Mouse (Mus musculus): ENCODE measurements around the gene Arhgap15. TPM values are rescaled to one million over a fixed set of nuclear protein-coding genes. Genes with fewer than 3 reads are reported as not detected.

Arhgap15 gene
- polyA plus RNA-seq, 1 experiment = not detected

GRCm38 (mm10) chr2:44065067-44065466, 316.4 kb downstream of the Arhgap15 start:
- 88% methylated on average over 5 of the region's 5 CpGs for WGBS
- no peak overlapping the region for H3K4me3 ChIP-seq (ENCODE audit: insufficient read depth, low read depth, low read length)
- H3K27ac ChIP-seq (ENCODE audit: insufficient read depth, low read depth, low read length) = no peak overlapping the region
- no peaks in the 10 kb centered on the region for H3K4me1 ChIP-seq (ENCODE audit: control insufficient read depth, insufficient read depth, low read length)
- TF ChIP-seq POLR2A (IDR thresholded peaks at IDR 0.05; ENCODE audit: insufficient read depth, low read depth, low read length) (no peak), CTCF (IDR thresholded peaks at IDR 0.05; ENCODE audit: insufficient read depth, low read depth, low read length) (no peak)

DNA sequence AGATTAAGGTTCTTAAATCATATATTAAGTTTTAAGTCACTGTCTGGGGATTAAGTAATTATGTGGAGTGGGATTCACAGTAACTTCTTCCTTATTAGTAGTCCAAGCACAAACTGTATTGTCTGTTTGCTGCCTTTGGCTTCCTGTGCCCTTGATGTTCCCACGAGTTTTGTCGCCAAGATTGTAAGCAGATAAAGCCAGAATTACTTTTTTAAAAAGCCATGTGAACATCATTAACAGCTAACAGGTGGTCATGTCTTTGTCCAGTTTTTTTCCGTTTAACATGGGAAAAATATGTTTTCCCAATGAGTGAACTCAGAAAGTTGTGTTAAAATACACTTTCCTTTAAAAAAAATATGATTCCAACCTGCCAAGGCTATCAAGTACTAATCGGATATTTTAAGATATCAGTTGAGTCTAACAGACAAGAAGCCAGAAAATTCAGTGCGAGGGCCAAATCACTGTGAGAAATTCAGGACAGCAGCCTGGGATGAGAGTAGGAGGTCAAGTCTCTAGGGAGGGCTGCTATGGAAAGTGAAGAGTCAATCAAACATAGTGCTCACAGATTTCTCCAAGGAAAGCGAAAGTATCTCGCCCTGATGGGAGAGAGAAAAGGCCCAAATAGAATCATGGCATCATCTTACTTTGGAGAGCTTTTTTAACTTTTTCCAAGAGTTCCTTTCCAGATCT, 319.7 kb downstream of the Arhgap15 start:
- Histone ChIP-seq H3K4me1 (ENCODE audit: control insufficient read depth, insufficient read depth, low read length) (no peaks in the 10 kb centered on the region), H3K27ac (ENCODE audit: insufficient read depth, low read depth, low read length) (no peak overlapping the region), H3K4me3 (ENCODE audit: insufficient read depth, low read depth, low read length) (no peak overlapping the region)
- TF ChIP-seq CTCF (IDR thresholded peaks at IDR 0.05; ENCODE audit: insufficient read depth, low read depth, low read length) (no peak), POLR2A (IDR thresholded peaks at IDR 0.05; ENCODE audit: insufficient read depth, low read depth, low read length) (no peak)
- WGBS = 81% methylated on average over 7 of the region's 7 CpGs

DNA sequence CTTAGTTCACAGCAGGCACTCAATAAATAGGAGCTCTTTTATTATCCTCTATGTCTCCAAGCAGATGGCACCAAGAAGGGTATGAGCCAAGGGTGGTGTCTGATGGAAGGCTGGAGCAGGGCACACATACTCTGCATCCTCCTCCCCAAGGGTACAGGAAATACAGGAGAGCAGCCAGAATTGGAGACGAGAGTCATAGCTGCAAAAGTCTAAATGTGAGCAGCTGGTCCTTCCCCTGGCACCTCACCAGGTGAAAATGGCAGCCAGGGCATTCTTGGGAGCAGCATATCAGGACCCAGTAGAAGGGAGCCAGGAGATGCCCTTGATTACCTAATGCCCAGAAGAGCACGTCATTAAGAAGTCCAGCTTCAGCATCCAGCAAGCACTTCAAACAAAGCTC, 320.3 kb downstream of the Arhgap15 start:
- WGBS = 88% methylated on average over 2 of the region's 2 CpGs
- Histone ChIP-seq H3K27ac (ENCODE audit: insufficient read depth, low read depth, low read length) (no peak overlapping the region), H3K4me1 (ENCODE audit: control insufficient read depth, insufficient read depth, low read length) (no peaks in the 10 kb centered on the region), H3K4me3 (ENCODE audit: insufficient read depth, low read depth, low read length) (no peak overlapping the region)
- TF ChIP-seq POLR2A (IDR thresholded peaks at IDR 0.05; ENCODE audit: insufficient read depth, low read depth, low read length) (no peak), CTCF (IDR thresholded peaks at IDR 0.05; ENCODE audit: insufficient read depth, low read depth, low read length) (no peak)

DNA sequence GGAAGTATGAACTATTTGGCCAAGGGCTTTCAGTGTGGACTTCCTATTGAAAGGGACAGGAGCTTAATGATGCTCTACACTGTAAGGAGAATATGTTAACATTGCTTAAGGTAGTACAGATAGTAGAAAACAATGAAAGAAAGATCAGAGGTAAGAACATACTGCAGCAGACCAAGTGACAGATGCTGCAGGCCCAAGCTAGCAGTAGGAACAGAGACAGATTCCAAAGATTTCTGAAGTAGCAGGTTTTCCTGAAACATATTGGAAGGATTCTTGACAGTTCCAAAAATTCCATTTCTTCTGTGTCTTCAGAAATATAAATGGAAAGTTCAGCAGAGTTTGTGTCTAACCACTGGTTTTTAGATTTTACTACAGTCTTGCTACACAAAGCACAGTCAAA, 327.9 kb downstream of the Arhgap15 start:
- Histone ChIP-seq H3K27ac (ENCODE audit: insufficient read depth, low read depth, low read length) (no peak overlapping the region), H3K4me1 (ENCODE audit: control insufficient read depth, insufficient read depth, low read length) (no peaks in the 10 kb centered on the region), H3K4me3 (ENCODE audit: insufficient read depth, low read depth, low read length) (no peak overlapping the region)
- TF ChIP-seq CTCF (IDR thresholded peaks at IDR 0.05; ENCODE audit: insufficient read depth, low read depth, low read length) (no peak), POLR2A (IDR thresholded peaks at IDR 0.05; ENCODE audit: insufficient read depth, low read depth, low read length) (no peak)

DNA sequence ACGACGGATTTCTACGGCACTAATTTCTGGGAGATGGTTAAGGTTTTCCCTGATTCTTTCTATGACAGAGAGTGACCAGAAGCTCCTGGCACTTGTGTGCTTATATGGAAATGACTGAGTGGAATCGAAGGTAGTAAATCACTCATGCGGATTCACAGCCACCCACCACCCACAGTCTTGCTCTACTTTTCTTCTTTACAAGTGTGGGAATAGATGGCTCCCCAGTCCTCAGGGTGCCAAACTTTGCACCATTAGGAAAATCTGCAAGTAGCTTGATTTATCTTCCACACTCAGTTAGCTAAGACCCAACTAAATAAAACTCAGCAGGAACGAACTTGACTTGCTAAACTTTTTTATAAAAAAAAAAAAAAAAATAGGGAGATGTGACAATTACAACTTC, 331.9 kb downstream of the Arhgap15 start:
- Histone ChIP-seq H3K4me1 (ENCODE audit: control insufficient read depth, insufficient read depth, low read length) (no peaks in the 10 kb centered on the region), H3K27ac (ENCODE audit: insufficient read depth, low read depth, low read length) (no peak overlapping the region), H3K4me3 (ENCODE audit: insufficient read depth, low read depth, low read length) (no peak overlapping the region)
- WGBS = 94% methylated on average over 6 of the region's 6 CpGs
- TF ChIP-seq POLR2A (IDR thresholded peaks at IDR 0.05; ENCODE audit: insufficient read depth, low read depth, low read length) = no peak
- TF ChIP-seq CTCF (IDR thresholded peaks at IDR 0.05; ENCODE audit: insufficient read depth, low read depth, low read length) = no peak

GRCm38 (mm10) chr2:44081241-44081640, 332.6 kb downstream of the Arhgap15 start:
- H3K27ac ChIP-seq (ENCODE audit: insufficient read depth, low read depth, low read length) = no peak overlapping the region
- no peaks in the 10 kb centered on the region for H3K4me1 ChIP-seq (ENCODE audit: control insufficient read depth, insufficient read depth, low read length)
- WGBS = 81% methylated on average over 4 of the region's 4 CpGs
- no peak for TF ChIP-seq CTCF (IDR thresholded peaks at IDR 0.05; ENCODE audit: insufficient read depth, low read depth, low read length)
- no peak for TF ChIP-seq POLR2A (IDR thresholded peaks at IDR 0.05; ENCODE audit: insufficient read depth, low read depth, low read length)
- no peak overlapping the region for H3K4me3 ChIP-seq (ENCODE audit: insufficient read depth, low read depth, low read length)

GRCm38 (mm10) chr2:44084471-44084870, 335.8 kb downstream of the Arhgap15 start:
- H3K27ac ChIP-seq (ENCODE audit: insufficient read depth, low read depth, low read length) = no peak overlapping the region
- H3K4me3 ChIP-seq (ENCODE audit: insufficient read depth, low read depth, low read length) = no peak overlapping the region
- TF ChIP-seq POLR2A (IDR thresholded peaks at IDR 0.05; ENCODE audit: insufficient read depth, low read depth, low read length) (no peak), CTCF (IDR thresholded peaks at IDR 0.05; ENCODE audit: insufficient read depth, low read depth, low read length) (no peak)
- H3K4me1 ChIP-seq (ENCODE audit: control insufficient read depth, insufficient read depth, low read length) = no peaks in the 10 kb centered on the region
- 66% methylated on average over 2 of the region's 2 CpGs for WGBS

- no peak for TF ChIP-seq CTCF (IDR thresholded peaks at IDR 0.05; ENCODE audit: insufficient read depth, low read depth, low read length)
- TF ChIP-seq POLR2A (IDR thresholded peaks at IDR 0.05; ENCODE audit: insufficient read depth, low read depth, low read length) = no peak
- WGBS = 42% methylated on average over 5 of the region's 5 CpGs
- no peak overlapping the region for H3K4me3 ChIP-seq (ENCODE audit: insufficient read depth, low read depth, low read length)
- H3K27ac ChIP-seq (ENCODE audit: insufficient read depth, low read depth, low read length) = no peak overlapping the region
- H3K4me1 ChIP-seq (ENCODE audit: control insufficient read depth, insufficient read depth, low read length) = no peaks in the 10 kb centered on the region
These were observed 337.9 kb downstream of the Arhgap15 start for GRCm38 (mm10) chr2:44086403-44087056.

DNA sequence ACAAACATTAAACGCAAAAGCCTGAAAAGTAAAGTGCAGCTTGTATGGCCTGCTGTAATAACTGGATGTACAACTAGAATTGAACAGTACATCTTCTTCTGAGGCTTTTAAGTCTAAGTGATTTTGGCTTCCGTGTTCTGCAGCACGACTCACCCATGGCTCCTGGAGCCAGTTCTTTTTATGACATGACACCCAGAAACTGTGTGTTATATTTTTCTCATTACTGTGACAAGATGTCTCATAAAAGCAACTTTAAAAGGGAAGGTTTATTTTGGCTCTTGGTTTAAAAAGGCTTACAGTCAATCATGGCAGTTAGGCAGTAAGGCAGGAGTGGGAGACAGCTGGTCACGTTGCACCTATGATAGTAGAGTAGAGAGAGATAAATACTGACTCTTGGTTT, 349.9 kb downstream of the Arhgap15 start:
- no peak overlapping the region for H3K4me3 ChIP-seq (ENCODE audit: insufficient read depth, low read depth, low read length)
- 78% methylated on average over 4 of the region's 4 CpGs for WGBS
- H3K4me1 ChIP-seq (ENCODE audit: control insufficient read depth, insufficient read depth, low read length) = no peaks in the 10 kb centered on the region
- H3K27ac ChIP-seq (ENCODE audit: insufficient read depth, low read depth, low read length) = no peak overlapping the region
- TF ChIP-seq POLR2A (IDR thresholded peaks at IDR 0.05; ENCODE audit: insufficient read depth, low read depth, low read length) = no peak
- TF ChIP-seq CTCF (IDR thresholded peaks at IDR 0.05; ENCODE audit: insufficient read depth, low read depth, low read length) = no peak
